ENCODE assay signal across 24 mouse cellular contexts in genomic region chr3:121157546-121158330, GRCm38 (mm10). TPM values are rescaled to one million over a fixed set of nuclear protein-coding genes. Genes with fewer than 3 reads are reported as not detected.
A peak's percentile ranks its signal among the peaks of the same experiment; 100 is the strongest.
DNase-seq lines count a peak whose midpoint lies in the region; ATAC-seq lines count a peak whose summit lies in the region.
"Had no signal": no experiment of that assay in that cellular context is flagged by ENCODE, and none has a peak within 500 bp of the region (broad histone marks: within the 10 kb centered on the region; RNA-seq: fewer than 3 reads in every experiment).

No protein-coding gene starts in this region.

- peaks cover 14% of the 10 kb centered on the region; the same call in 1 of the 2 replicates for H3K4me1 ChIP-seq in hindbrain, embryonic 14.5 days (replicated peaks; ENCODE audit: control insufficient read depth, insufficient read depth, low read length)
- 0 out of 2 replicates have a peak, but pooled peaks cover 2% of the 10 kb centered on the region for H3K4me1 ChIP-seq in hindbrain, embryonic 11.5 days (replicated peaks; ENCODE audit: control insufficient read depth, insufficient read depth, low read length)
- peaks cover 29% of the 10 kb centered on the region for H3K4me1 ChIP-seq in forebrain, embryonic 14.5 days (ENCODE audit: control insufficient read depth, insufficient read depth, low read length)

- 76% methylated on average over 10 of the region's 10 CpGs for WGBS in hindbrain, embryonic 14.5 days
- WGBS in hindbrain, embryonic 11.5 days = 77% methylated on average over 10 of the region's 10 CpGs
- WGBS in forebrain, embryonic 14.5 days = 60% methylated on average over 10 of the region's 10 CpGs

- no peak overlapping the region for H3K9ac ChIP-seq in hindbrain, embryonic 14.5 days
- H3K9ac ChIP-seq in hindbrain, embryonic 11.5 days (ENCODE audit: low read depth, low read length) = no peak overlapping the region
- no peak overlapping the region; the same call in 1 of the 2 replicates for H3K9ac ChIP-seq in forebrain, embryonic 14.5 days (ENCODE audit: low read length)
- H3K9ac ChIP-seq: embryonic facial prominence, embryonic 15.5 days; heart, embryonic 13.5 days; hindbrain, embryonic 13.5 days; midbrain, embryonic 15.5 days; neural tube, embryonic 13.5 days had no signal

- H3K27me3 ChIP-seq in hindbrain, embryonic 14.5 days (ENCODE audit: control insufficient read depth, insufficient read depth, low read length) = no peaks in the 10 kb centered on the region
- no peaks in the 10 kb centered on the region for H3K27me3 ChIP-seq in hindbrain, embryonic 11.5 days (ENCODE audit: control insufficient read depth, insufficient read depth, low read length)
- H3K27me3 ChIP-seq in forebrain, embryonic 14.5 days (replicated peaks; ENCODE audit: control insufficient read depth, insufficient read depth, low read length) = no peaks in the 10 kb centered on the region
- H3K27me3 ChIP-seq: embryonic facial prominence, embryonic 15.5 days; heart, embryonic 13.5 days; hindbrain, embryonic 13.5 days; midbrain, embryonic 15.5 days; neural tube, embryonic 13.5 days had no signal

- peak; percentile 69 to 77 for DNase-seq in cerebellum, postnatal 10 days
- DNase-seq in cerebellum, adult 11-12 months = no peak
- DNase-seq in hindbrain, embryonic 14.5 days (ENCODE audit: low spot score) = peak; percentile 18
- DNase-seq in hindbrain, embryonic 11.5 days (ENCODE audit: low spot score) = no peak
- peak; percentile 13 for DNase-seq in brain, adult 2 months (ENCODE audit: low read depth, low spot score)
- peak; percentile 39 for DNase-seq in forebrain, embryonic 14.5 days (ENCODE audit: low spot score)
- DNase-seq in embryo, embryonic 10 days (ENCODE audit: low spot score) = no peak
- DNase-seq in MN1 (ENCODE audit: low spot score) = no peak
- DNase-seq: adrenal gland, postnatal 25 days; gastrocnemius, postnatal 10 days; heart, adult 18-20 months; heart, postnatal 14 days; kidney, adult 2 months; lung, postnatal 4 days; right cerebral cortex, adult 18-20 months; right cerebral cortex, postnatal 4 days; thymus, postnatal 36 days had no signal

- H3K4me2 ChIP-seq in hindbrain, embryonic 14.5 days (replicated peaks) = no peak overlapping the region
- no peak overlapping the region for H3K4me2 ChIP-seq in hindbrain, embryonic 11.5 days (replicated peaks; ENCODE audit: low read depth, low read length)
- peak overlapping the region; percentile 31 for H3K4me2 ChIP-seq in forebrain, embryonic 14.5 days (ENCODE audit: low read length)
- H3K4me2 ChIP-seq: embryonic facial prominence, embryonic 15.5 days; heart, embryonic 13.5 days; hindbrain, embryonic 13.5 days; midbrain, embryonic 15.5 days; neural tube, embryonic 13.5 days had no signal

- H3K9me3 ChIP-seq in hindbrain, embryonic 14.5 days (ENCODE audit: control insufficient read depth, low read length) = no peaks in the 10 kb centered on the region
- H3K9me3 ChIP-seq in hindbrain, embryonic 11.5 days (ENCODE audit: control insufficient read depth, low read length) = no peaks in the 10 kb centered on the region
- H3K9me3 ChIP-seq in forebrain, embryonic 14.5 days (replicated peaks; ENCODE audit: control insufficient read depth, low read length) = no peaks in the 10 kb centered on the region
- H3K9me3 ChIP-seq: embryonic facial prominence, embryonic 15.5 days; heart, embryonic 13.5 days; hindbrain, embryonic 13.5 days; midbrain, embryonic 15.5 days; neural tube, embryonic 13.5 days had no signal

- H3K27ac ChIP-seq in hindbrain, embryonic 14.5 days = no peak overlapping the region
- no peak overlapping the region for H3K27ac ChIP-seq in hindbrain, embryonic 11.5 days (ENCODE audit: low read depth, low read length)
- 0 out of 2 replicates have a peak overlapping the region, but pooled peaks have one; percentile 40 for H3K27ac ChIP-seq in forebrain, embryonic 14.5 days (ENCODE audit: low read depth, low read length)
- H3K27ac ChIP-seq: embryonic facial prominence, embryonic 15.5 days; heart, embryonic 13.5 days; hindbrain, embryonic 13.5 days; kidney, postnatal 0 days; midbrain, embryonic 15.5 days; neural tube, embryonic 13.5 days had no signal

- no peaks in the 10 kb centered on the region for H3K36me3 ChIP-seq in hindbrain, embryonic 14.5 days (replicated peaks; ENCODE audit: control insufficient read depth, insufficient read depth)
- H3K36me3 ChIP-seq in hindbrain, embryonic 11.5 days (ENCODE audit: control insufficient read depth, insufficient read depth, low read length) = no peaks in the 10 kb centered on the region
- H3K36me3 ChIP-seq in forebrain, embryonic 14.5 days (ENCODE audit: control insufficient read depth, insufficient read depth, low read length) = no peaks in the 10 kb centered on the region
- H3K36me3 ChIP-seq: embryonic facial prominence, embryonic 15.5 days; heart, embryonic 13.5 days; hindbrain, embryonic 13.5 days; midbrain, embryonic 15.5 days; neural tube, embryonic 13.5 days had no signal

- no peak for ATAC-seq in hindbrain, embryonic 14.5 days (ENCODE audit: low FRiP score)
- no peak for ATAC-seq in hindbrain, embryonic 11.5 days (ENCODE audit: low FRiP score)
- ATAC-seq in forebrain, embryonic 14.5 days = no peak
- ATAC-seq: midbrain, embryonic 15.5 days had no signal

- no peak overlapping the region for H3K4me3 ChIP-seq in hindbrain, embryonic 14.5 days (replicated peaks; ENCODE audit: low read length)
- H3K4me3 ChIP-seq in hindbrain, embryonic 11.5 days (ENCODE audit: low read depth, low read length) = no peak overlapping the region
- no peak overlapping the region for H3K4me3 ChIP-seq in forebrain, embryonic 14.5 days (ENCODE audit: low read depth, low read length)
- H3K4me3 ChIP-seq: embryonic facial prominence, embryonic 15.5 days; heart, embryonic 13.5 days; hindbrain, embryonic 13.5 days; midbrain, embryonic 15.5 days; myocyte; neural tube, embryonic 13.5 days had no signal

RNA-seq across cellular contexts. Expression of gene Rwdd3, which starts 13.8 kb away (rescaled TPM):
- polyA plus RNA-seq in hindbrain, embryonic 14.5 days (2014; fragmentation: Nextera tagmentation; extraction: Ambion mirVana) = 6.1 and 6.6 TPM in 2 replicates
- 3.8 and 4.1 TPM in 2 replicates for polyA plus RNA-seq in hindbrain, embryonic 11.5 days (2014; fragmentation: Nextera tagmentation; extraction: Ambion mirVana)
- 24.0 and 24.7 TPM in 2 replicates for polyA plus RNA-seq in forebrain, embryonic 14.5 days (2014; fragmentation: Nextera tagmentation; extraction: Ambion mirVana)

Comparison
In these comparisons a context has a peak if more than half of its experiments do, and no peak if none do; other contexts are left out.
1. DNase-seq: peak in cerebellum, postnatal 10 days (2 of 2), hindbrain, embryonic 14.5 days (single experiment), brain, adult 2 months (single experiment) and forebrain, embryonic 14.5 days (single experiment); none in cerebellum, adult 11-12 months (single experiment), hindbrain, embryonic 11.5 days (single experiment), embryo, embryonic 10 days (single experiment) and MN1 (single experiment).